Mouse (Mus musculus) liver, embryonic 16.5 days (tissue): ENCODE results near the gene Krtap14. TPM values are rescaled to one million over a fixed set of nuclear protein-coding genes. Genes with fewer than 3 reads are reported as not detected.

Experiments
- ATAC-seq: fragments of 200-750 bp; cut with Nextera tagmentation; 2 replicates; pipeline ENCODE4 v1.8.0; 2017; ENCODE audit warnings: low read depth, mild to moderate bottlenecking, moderate number of reproducible peaks, moderate library complexity
- H3K27ac ChIP-seq: fragments of 300-500 bp; sonication (generic); 2 replicates; pipeline ENCODE4 v1.5.1; 2014; ENCODE audit warnings: mild to moderate bottlenecking, low read length
- H3K27me3 ChIP-seq: fragments of 300-500 bp; sonication (generic); 2 replicates; pipeline ENCODE4 v1.6.1; 2014; ENCODE audit warnings: low read depth, low read length, mixed read lengths; ENCODE audit not compliant: control insufficient read depth, insufficient read depth
- H3K36me3 ChIP-seq: fragments of 300-500 bp; sonication (generic); 2 replicates; pipeline ENCODE4 v1.6.1; 2014; ENCODE audit warnings: mild to moderate bottlenecking; ENCODE audit not compliant: control insufficient read depth, insufficient read depth
- H3K4me1 ChIP-seq: fragments of 300-500 bp; sonication (generic); 2 replicates; pipeline ENCODE4 v1.6.1; 2014; ENCODE audit warnings: low read depth, low read length, mixed read lengths; ENCODE audit not compliant: control insufficient read depth
- H3K4me2 ChIP-seq: fragments of 300-500 bp; sonication (generic); 2 replicates; pipeline ENCODE4 v1.6.1; 2014; ENCODE audit warnings: low read depth, low read length, mixed read lengths
- H3K4me3 ChIP-seq: fragments of 300-500 bp; sonication (generic); 2 replicates; pipeline ENCODE4 v1.5.1; 2014; ENCODE audit warnings: low read depth, mild to moderate bottlenecking, low read length
- H3K9ac ChIP-seq: fragments of 300-500 bp; sonication (generic); 2 replicates; pipeline ENCODE4 v1.6.1; 2014; ENCODE audit warnings: low read depth, low read length
- H3K9me3 ChIP-seq: fragments of 300-500 bp; sonication (generic); replicated peaks from 2 replicates; pipeline ENCODE4 v1.6.1; 2016; ENCODE audit warnings: low read length; ENCODE audit not compliant: control insufficient read depth
- WGBS: fragments of 180-500 bp; shearing (Covaris S2); extraction: QIAGEN DNeasy Blood & Tissue Kit; methylation state at CpG from one replicate; pipeline ENCODE4 v1.1.7; 2014; ENCODE audit not compliant: insufficient replicate concordance; 5-methylcytosine and 5-hydroxymethylcytosine counted together
- polyA plus RNA-seq: library from polyadenylated mRNA; unstranded; fragments of >200 nt; fragmentation: Nextera tagmentation; extraction: Ambion mirVana; gene quantifications from 2 replicates; pipeline ENCODE4 v1.2.1, GENCODE M21; 2015

Krtap14 gene
- polyA plus RNA-seq = not detected in 2 replicates

DNA sequence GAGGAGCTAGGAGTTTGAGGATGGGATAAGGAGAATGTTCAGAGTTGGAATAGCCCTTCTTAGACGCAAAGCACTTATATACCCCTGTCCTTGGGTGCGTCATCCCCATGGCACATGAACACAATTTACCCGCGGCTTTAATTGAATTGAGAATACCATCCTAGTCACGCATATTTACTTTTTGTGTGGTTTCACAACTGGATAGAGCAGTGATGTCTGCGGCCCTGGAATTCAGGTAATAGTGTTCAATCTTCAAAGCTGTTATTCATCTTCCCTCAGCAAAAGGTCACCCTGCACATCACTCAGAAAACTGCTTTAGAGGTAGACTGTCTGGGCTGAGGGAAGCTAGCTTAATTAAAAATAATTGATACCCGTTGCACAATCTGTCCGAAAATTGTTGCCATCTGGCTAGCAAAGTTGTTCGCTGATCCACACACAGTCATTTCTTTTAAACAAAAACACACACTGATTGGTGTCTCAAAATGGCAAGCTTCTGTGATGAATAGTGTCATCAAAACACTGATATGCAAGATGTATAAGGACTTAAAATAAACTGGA lies at the start of gene Krtap14:
Gene Krtap14 (minus strand): TSS at position 51 of the 558 bp plus-strand sequence.
- Histone ChIP-seq H3K27ac (no peak within 1 kb of the TSS), H3K9me3 (0 out of 2 replicates have a peak, but pooled peaks cover 2% of the 10 kb centered on the region), H3K4me1 (no peaks in the 10 kb centered on the region), H3K4me2 (no peak within 1 kb of the TSS), H3K9ac (no peak within 1 kb of the TSS), H3K4me3 (no peak within 1 kb of the TSS), H3K27me3 (no peaks in the 10 kb centered on the region), H3K36me3 (no peaks in the 10 kb centered on the region)
- no peak for ATAC-seq
- WGBS = 70% methylated on average over 9 of the region's 9 CpGs

DNA sequence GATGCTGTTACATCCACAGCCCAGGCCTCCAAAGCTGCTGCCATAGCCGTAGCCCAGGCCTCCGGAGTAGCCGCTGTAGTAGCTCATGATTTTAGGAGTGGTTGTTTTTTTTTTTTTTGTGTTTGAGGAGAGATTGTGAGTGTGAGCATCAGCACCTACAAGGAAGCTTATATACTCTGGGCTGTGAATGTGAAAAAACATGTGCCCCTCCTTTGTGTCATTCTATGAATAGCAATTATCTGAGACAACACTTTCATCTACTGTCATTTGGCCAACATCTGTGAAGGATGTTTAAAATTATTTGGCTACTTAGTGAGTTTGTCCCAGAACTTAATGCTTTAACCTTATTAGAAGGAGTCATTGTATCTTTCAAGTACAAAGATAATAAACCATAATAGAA lies 48.2 kb upstream of the Krtap14 start, which contains the start of gene Krtap19-2:
Gene Krtap19-2 (minus strand): TSS at position 101 of the 400 bp plus-strand sequence.
- no peak within 1 kb of the TSS for H3K4me3 ChIP-seq
- no peaks in the 10 kb centered on the region for H3K4me1 ChIP-seq
- H3K4me2 ChIP-seq = no peak within 1 kb of the TSS
- no peak within 1 kb of the TSS for H3K27ac ChIP-seq
- H3K9ac ChIP-seq = no peak within 1 kb of the TSS
- ATAC-seq = no peak
- H3K36me3 ChIP-seq = no peaks in the 10 kb centered on the region
- H3K9me3 ChIP-seq = no peaks in the 10 kb centered on the region
- no peaks in the 10 kb centered on the region for H3K27me3 ChIP-seq
- 89% methylated on average over 3 of the region's 3 CpGs for WGBS

DNA sequence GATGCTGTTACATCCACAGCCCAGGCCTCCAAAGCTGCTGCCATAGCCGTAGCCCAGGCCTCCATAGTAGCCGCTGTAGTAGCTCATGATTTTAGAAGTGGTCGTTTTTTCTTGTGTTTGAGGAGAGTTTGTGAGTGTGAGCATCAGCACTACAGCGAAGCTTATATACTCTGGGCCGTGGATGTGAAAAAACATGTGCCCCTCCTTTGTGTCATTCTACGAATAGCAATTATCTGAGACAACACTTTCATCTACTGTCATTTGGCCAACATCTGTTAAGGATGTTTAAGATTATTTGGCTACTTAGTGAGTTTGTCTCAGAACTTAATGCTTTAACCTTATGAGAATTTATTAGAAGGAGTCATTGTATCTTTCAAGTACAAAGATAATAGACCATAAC lies 43.4 kb upstream of the Krtap14 start, which contains the start of gene Krtap19-1:
Gene Krtap19-1 (minus strand): TSS at position 101 of the 400 bp plus-strand sequence.
- H3K4me2 ChIP-seq = no peak within 1 kb of the TSS
- no peak within 1 kb of the TSS for H3K4me3 ChIP-seq
- no peak within 1 kb of the TSS for H3K27ac ChIP-seq
- no peaks in the 10 kb centered on the region for H3K36me3 ChIP-seq
- no peaks in the 10 kb centered on the region for H3K27me3 ChIP-seq
- ATAC-seq = no peak
- no peak within 1 kb of the TSS for H3K9ac ChIP-seq
- H3K4me1 ChIP-seq = no peaks in the 10 kb centered on the region
- WGBS = 68% methylated on average over 6 of the region's 6 CpGs
- no peaks in the 10 kb centered on the region for H3K9me3 ChIP-seq

DNA sequence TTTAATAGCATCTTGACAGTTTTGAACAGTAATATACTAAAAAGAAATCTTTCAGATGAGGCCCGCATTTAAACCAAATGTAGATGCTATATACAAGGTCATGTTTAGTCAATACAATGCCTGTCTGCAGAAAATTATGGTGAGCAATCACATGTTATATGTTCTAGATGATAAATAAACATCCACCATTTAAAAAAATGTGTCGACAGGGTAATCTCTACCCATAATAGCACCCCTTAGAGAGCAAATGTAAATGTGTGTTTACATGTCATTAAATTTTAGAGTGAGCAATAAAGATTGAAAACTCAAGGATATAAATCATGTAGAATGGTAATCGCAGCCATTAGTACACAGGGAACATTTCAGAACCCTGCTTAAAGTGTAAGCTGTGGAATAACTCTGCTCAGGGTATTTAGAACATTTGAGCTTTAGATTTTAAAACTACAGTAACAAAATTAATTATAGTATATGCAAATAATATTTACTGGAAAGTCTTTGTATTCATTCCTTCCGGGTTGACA lies 39.0 kb upstream of the Krtap14 start:
- Histone ChIP-seq H3K9ac (no peak overlapping the region), H3K36me3 (no peaks in the 10 kb centered on the region), H3K4me3 (no peak overlapping the region), H3K9me3 (no peaks in the 10 kb centered on the region), H3K4me2 (no peak overlapping the region), H3K4me1 (no peaks in the 10 kb centered on the region), H3K27ac (no peak overlapping the region), H3K27me3 (no peaks in the 10 kb centered on the region)
- 64% methylated on average over 4 of the region's 4 CpGs for WGBS
- no peak for ATAC-seq

DNA sequence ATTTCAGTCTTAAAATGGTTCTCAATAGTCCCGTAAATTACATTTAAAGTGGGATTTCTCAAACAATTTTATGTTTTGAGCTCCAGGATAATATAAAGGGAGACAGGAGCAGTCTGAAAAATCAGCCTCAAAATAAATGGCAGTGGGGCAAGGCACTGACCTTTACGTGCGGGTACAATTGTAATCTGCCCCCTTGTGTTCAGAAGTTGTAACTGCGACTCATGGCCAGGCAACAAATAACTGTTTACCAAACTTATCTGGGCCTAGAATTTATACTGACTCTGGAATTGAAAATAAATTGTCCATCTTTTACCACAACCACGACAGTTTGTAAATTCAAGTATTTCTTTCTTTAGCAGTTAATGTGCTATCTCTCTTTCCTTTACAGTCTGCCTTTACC lies 25.5 kb upstream of the Krtap14 start:
- H3K4me1 ChIP-seq = no peaks in the 10 kb centered on the region
- no peaks in the 10 kb centered on the region for H3K27me3 ChIP-seq
- H3K4me2 ChIP-seq = no peak overlapping the region
- 14% methylated on average over 5 of the region's 5 CpGs for WGBS
- no peaks in the 10 kb centered on the region for H3K9me3 ChIP-seq
- no peak overlapping the region for H3K9ac ChIP-seq
- no peak overlapping the region for H3K27ac ChIP-seq
- no peak overlapping the region for H3K4me3 ChIP-seq
- H3K36me3 ChIP-seq = no peaks in the 10 kb centered on the region
- ATAC-seq = no peak

DNA sequence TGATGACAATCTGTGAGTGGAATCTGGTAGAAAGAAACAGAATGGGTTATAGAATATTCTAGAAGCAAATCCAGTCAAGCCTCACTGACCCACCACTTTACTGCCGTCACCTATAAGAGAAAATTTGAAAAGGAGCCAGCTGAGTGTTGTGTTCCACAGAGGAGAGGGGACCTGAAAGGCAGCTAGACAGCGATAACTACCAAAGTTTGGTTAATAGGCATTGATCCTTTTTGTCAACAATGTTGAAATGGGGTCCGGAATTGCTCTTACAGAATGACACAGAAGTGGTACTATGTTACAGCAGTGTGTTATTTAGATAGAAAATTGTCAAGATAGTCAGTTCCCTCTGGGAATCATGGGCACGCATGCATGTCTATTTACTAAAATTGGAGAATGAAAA lies 22.6 kb upstream of the Krtap14 start:
- Histone ChIP-seq H3K4me3 (no peak overlapping the region), H3K9me3 (no peaks in the 10 kb centered on the region), H3K27me3 (no peaks in the 10 kb centered on the region), H3K36me3 (no peaks in the 10 kb centered on the region), H3K4me1 (no peaks in the 10 kb centered on the region), H3K27ac (no peak overlapping the region), H3K4me2 (no peak overlapping the region), H3K9ac (no peak overlapping the region)
- WGBS = 52% methylated on average over 4 of the region's 4 CpGs
- ATAC-seq = peak; percentile 54

DNA sequence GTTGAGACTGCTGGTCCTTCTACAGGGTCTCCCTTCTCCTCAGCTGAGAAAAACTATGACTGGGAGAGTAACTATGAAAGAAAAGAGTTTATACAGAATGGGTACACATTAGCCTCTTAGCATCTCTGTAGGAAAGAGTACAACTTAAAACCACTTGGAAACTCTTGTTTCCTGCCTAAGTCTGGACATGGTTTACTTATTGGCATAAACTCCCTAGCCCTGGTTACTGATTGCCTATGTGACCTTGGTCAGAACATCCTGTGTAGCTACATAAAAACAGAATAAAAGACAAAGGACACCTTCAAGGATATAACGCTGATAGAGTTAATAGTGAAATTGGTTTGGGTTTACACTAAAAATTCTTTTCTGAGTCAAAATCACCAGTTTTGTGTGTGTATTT lies 21.4 kb upstream of the Krtap14 start:
- ATAC-seq = no peak
- H3K27me3 ChIP-seq = no peaks in the 10 kb centered on the region

DNA sequence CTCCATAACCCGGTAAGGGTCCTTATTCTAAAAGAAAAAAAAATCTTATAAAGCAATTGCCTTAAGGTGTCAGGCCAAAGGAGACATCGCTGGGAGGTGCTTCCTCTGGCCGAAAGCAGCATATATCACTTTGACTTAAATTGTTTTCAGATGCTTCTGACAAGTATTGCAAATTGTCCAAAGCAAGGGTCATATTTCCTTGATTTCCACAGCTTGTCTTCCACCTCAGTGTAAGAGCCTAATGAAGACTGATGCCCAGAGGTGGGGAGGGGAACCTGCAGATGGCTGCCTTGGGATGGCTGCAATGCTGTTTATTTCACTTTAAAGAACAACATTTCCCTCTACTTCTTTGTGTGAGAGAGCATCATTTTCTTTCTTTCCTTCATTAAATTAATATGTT lies 1.0 kb upstream of the Krtap14 start:
- Histone ChIP-seq H3K4me2 (no peak overlapping the region), H3K4me3 (no peak overlapping the region), H3K9me3 (0 out of 2 replicates have a peak, but pooled peaks cover 2% of the 10 kb centered on the region), H3K36me3 (no peaks in the 10 kb centered on the region), H3K27me3 (no peaks in the 10 kb centered on the region), H3K9ac (no peak overlapping the region), H3K4me1 (no peaks in the 10 kb centered on the region), H3K27ac (no peak overlapping the region)
- 58% methylated on average over 3 of the region's 3 CpGs for WGBS
- ATAC-seq = no peak

More for the DNA sequence above, 21.4 kb upstream of the Krtap14 start:
- Histone ChIP-seq H3K36me3 (no peaks in the 10 kb centered on the region), H3K4me2 (no peak overlapping the region), H3K9me3 (no peaks in the 10 kb centered on the region), H3K9ac (no peak overlapping the region), H3K27ac (no peak overlapping the region), H3K4me1 (no peaks in the 10 kb centered on the region), H3K4me3 (no peak overlapping the region)
- 88% methylated on average over 1 of the region's 1 CpGs for WGBS

DNA sequence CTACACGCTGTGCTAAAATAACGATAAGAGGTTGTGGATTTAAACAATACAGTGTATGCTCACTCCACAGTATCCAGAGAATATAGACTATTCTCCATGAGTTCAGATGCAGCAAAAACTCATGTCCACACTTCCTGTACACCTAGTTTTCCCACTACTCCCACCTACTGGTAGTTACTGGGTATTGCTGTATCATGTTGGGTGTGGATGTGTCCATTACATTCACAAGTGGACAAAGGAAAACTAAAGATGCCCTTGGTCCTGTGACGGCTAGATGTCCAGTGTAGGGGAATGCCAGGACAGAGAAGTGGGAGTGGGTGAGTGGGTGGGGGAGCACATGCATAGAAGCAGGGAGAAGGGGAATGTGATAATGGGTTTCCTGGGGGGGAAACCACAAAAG lies 2.2 kb downstream of the Krtap14 start:
- WGBS = 63% methylated on average over 3 of the region's 3 CpGs
- Histone ChIP-seq H3K4me3 (no peak overlapping the region), H3K9ac (no peak overlapping the region), H3K36me3 (no peaks in the 10 kb centered on the region), H3K9me3 (0 out of 2 replicates have a peak, but pooled peaks cover 2% of the 10 kb centered on the region), H3K4me2 (no peak overlapping the region), H3K4me1 (no peaks in the 10 kb centered on the region), H3K27me3 (no peaks in the 10 kb centered on the region), H3K27ac (no peak overlapping the region)
- no peak for ATAC-seq
